Mouse (Mus musculus) embryonic facial prominence, embryonic 15.5 days (tissue): Measurements from ENCODE around the gene Myf6. TPM values are rescaled to one million over a fixed set of nuclear protein-coding genes. Genes with fewer than 3 reads are reported as not detected.

Experiments
- microRNA-seq: library from miRNA; unstranded; fragments of <30 nt; microRNA quantifications from one replicate; pipeline ENCODE4, GENCODE M21; 2016; ENCODE audit warnings: borderline number of aligned reads
- polyA plus RNA-seq: library from polyadenylated mRNA; unstranded; fragments of >200 nt; fragmentation: Nextera tagmentation; extraction: Ambion mirVana; gene quantifications from 2 replicates; pipeline ENCODE4 v1.2.1, GENCODE M21; 2015

Myf6 gene
- polyA plus RNA-seq, 1 experiment from 2014 or later = 8.8 TPM

Small RNAs within 50 kb of the gene (microRNA-seq; reads per million reads assigned to microRNA genes)
- not detected for gene Gm44403

Other genes with a start within 250 kb of the Myf6 start
- gene Lin7a, start 223.1 kb downstream of the Myf6 start, polyA plus RNA-seq = 4.9 and 5.0 TPM in 2 replicates
- 17.9 and 20.4 TPM in 2 replicates for gene Myf5, start 8.6 kb downstream of the Myf6 start, polyA plus RNA-seq
- gene Ptprq, start 225.3 kb upstream of the Myf6 start, polyA plus RNA-seq = 0.08 and 0.19 TPM in 2 replicates